Mouse (Mus musculus): ENCODE data around the gene Gtf3c4. TPM values are rescaled to one million over a fixed set of nuclear protein-coding genes. Genes with fewer than 3 reads are reported as not detected.

The Gtf3c4 gene
- polyA plus RNA-seq, 1 experiment from 2014 or later = 19.2 TPM

- ATAC-seq (replicated peaks; ENCODE audit: low FRiP score) (no peak), DNase-seq (ENCODE audit: low spot score) (no peak)
- Histone ChIP-seq H3K27ac (ENCODE audit: low read depth, low read length) (no peak overlapping the region), H3K4me3 (ENCODE audit: low read depth, low read length) (no peak overlapping the region), H3K9ac (ENCODE audit: low read depth, low read length) (no peak overlapping the region), H3K36me3 (ENCODE audit: control insufficient read depth, insufficient read depth, low read length) (no peaks in the 10 kb centered on the region), H3K4me2 (no peak overlapping the region), H3K27me3 (replicated peaks; ENCODE audit: control insufficient read depth, insufficient read depth, low read length) (no peaks in the 10 kb centered on the region), H3K4me1 (replicated peaks; ENCODE audit: control insufficient read depth, insufficient read depth, low read length) (no peaks in the 10 kb centered on the region), H3K9me3 (ENCODE audit: control insufficient read depth, low read length) (no peaks in the 10 kb centered on the region)
- 68% methylated on average over 5 of the region's 5 CpGs for WGBS
Observed at GRCm38 (mm10) chr2:28794623-28795022, 45.5 kb downstream of the Gtf3c4 start.

GRCm38 (mm10) chr2:28792931-28793610, 47.1 kb downstream of the Gtf3c4 start:
- Histone ChIP-seq H3K36me3 (ENCODE audit: control insufficient read depth, insufficient read depth, low read length) (no peaks in the 10 kb centered on the region), H3K4me3 (ENCODE audit: low read depth, low read length) (no peak overlapping the region), H3K27me3 (replicated peaks; ENCODE audit: control insufficient read depth, insufficient read depth, low read length) (no peaks in the 10 kb centered on the region), H3K4me2 (peak overlapping the region; percentile 8; the same call in 1 of the 2 replicates), H3K4me1 (replicated peaks; ENCODE audit: control insufficient read depth, insufficient read depth, low read length) (no peaks in the 10 kb centered on the region), H3K9ac (ENCODE audit: low read depth, low read length) (no peak overlapping the region), H3K9me3 (ENCODE audit: control insufficient read depth, low read length) (no peaks in the 10 kb centered on the region), H3K27ac (ENCODE audit: low read depth, low read length) (no peak overlapping the region)
- WGBS = 30% methylated on average over 5 of the region's 6 CpGs
- DNase-seq (ENCODE audit: low spot score) (no peak), ATAC-seq (replicated peaks; ENCODE audit: low FRiP score) (peak; percentile 43; the same call in 1 of the 2 replicates)

GRCm38 (mm10) chr2:28787067-28787619, 53.0 kb downstream of the Gtf3c4 start:
- WGBS = 79% methylated on average over 6 of the region's 6 CpGs
- no peak for DNase-seq (ENCODE audit: low spot score)
- H3K27me3 ChIP-seq (replicated peaks; ENCODE audit: control insufficient read depth, insufficient read depth, low read length) = no peaks in the 10 kb centered on the region; the same call in 1 of the 2 replicates

GRCm38 (mm10) chr2:28786355-28787066, 53.6 kb downstream of the Gtf3c4 start:
- Histone ChIP-seq H3K27ac (ENCODE audit: low read depth, low read length) (no peak overlapping the region), H3K27me3 (replicated peaks; ENCODE audit: control insufficient read depth, insufficient read depth, low read length) (no peaks in the 10 kb centered on the region; the same call in 1 of the 2 replicates), H3K4me2 (no peak overlapping the region), H3K4me3 (ENCODE audit: low read depth, low read length) (no peak overlapping the region), H3K9me3 (ENCODE audit: control insufficient read depth, low read length) (no peaks in the 10 kb centered on the region), H3K4me1 (replicated peaks; ENCODE audit: control insufficient read depth, insufficient read depth, low read length) (no peaks in the 10 kb centered on the region), H3K9ac (ENCODE audit: low read depth, low read length) (no peak overlapping the region), H3K36me3 (ENCODE audit: control insufficient read depth, insufficient read depth, low read length) (no peaks in the 10 kb centered on the region)
- WGBS = 77% methylated on average over 16 of the region's 16 CpGs
- DNase-seq (ENCODE audit: low spot score) (no peak), ATAC-seq (replicated peaks; ENCODE audit: low FRiP score) (no peak)

More at GRCm38 (mm10) chr2:28787067-28787619, 53.0 kb downstream of the Gtf3c4 start:
- Histone ChIP-seq H3K4me3 (ENCODE audit: low read depth, low read length) (no peak overlapping the region), H3K27ac (ENCODE audit: low read depth, low read length) (no peak overlapping the region), H3K9ac (ENCODE audit: low read depth, low read length) (no peak overlapping the region), H3K9me3 (ENCODE audit: control insufficient read depth, low read length) (no peaks in the 10 kb centered on the region), H3K36me3 (ENCODE audit: control insufficient read depth, insufficient read depth, low read length) (no peaks in the 10 kb centered on the region), H3K4me1 (replicated peaks; ENCODE audit: control insufficient read depth, insufficient read depth, low read length) (no peaks in the 10 kb centered on the region), H3K4me2 (no peak overlapping the region)
- no peak for ATAC-seq (replicated peaks; ENCODE audit: low FRiP score)

- ATAC-seq (replicated peaks; ENCODE audit: low FRiP score) (no peak), DNase-seq (ENCODE audit: low spot score) (no peak)
- no peaks in the 10 kb centered on the region for H3K9me3 ChIP-seq (ENCODE audit: control insufficient read depth, low read length)
- no peak overlapping the region for H3K4me3 ChIP-seq (ENCODE audit: low read depth, low read length)
- WGBS = 88% methylated on average over 4 of the region's 4 CpGs
- no peak overlapping the region for H3K9ac ChIP-seq (ENCODE audit: low read depth, low read length)
- no peaks in the 10 kb centered on the region for H3K27me3 ChIP-seq (replicated peaks; ENCODE audit: control insufficient read depth, insufficient read depth, low read length)
- no peaks in the 10 kb centered on the region for H3K36me3 ChIP-seq (ENCODE audit: control insufficient read depth, insufficient read depth, low read length)
- H3K4me1 ChIP-seq (replicated peaks; ENCODE audit: control insufficient read depth, insufficient read depth, low read length) = no peaks in the 10 kb centered on the region
- no peak overlapping the region for H3K27ac ChIP-seq (ENCODE audit: low read depth, low read length)
- H3K4me2 ChIP-seq = no peak overlapping the region
Observed at GRCm38 (mm10) chr2:28781310-28781709, 58.9 kb downstream of the Gtf3c4 start.

- no peak for ATAC-seq (replicated peaks; ENCODE audit: low FRiP score)
Observed at GRCm38 (mm10) chr2:28780001-28780782, 60.0 kb downstream of the Gtf3c4 start.

GRCm38 (mm10) chr2:28776728-28777127, 63.4 kb downstream of the Gtf3c4 start:
- H3K4me2 ChIP-seq = no peak overlapping the region
- H3K36me3 ChIP-seq (ENCODE audit: control insufficient read depth, insufficient read depth, low read length) = no peaks in the 10 kb centered on the region
- H3K9ac ChIP-seq (ENCODE audit: low read depth, low read length) = no peak overlapping the region
- no peaks in the 10 kb centered on the region for H3K27me3 ChIP-seq (replicated peaks; ENCODE audit: control insufficient read depth, insufficient read depth, low read length)
- no peaks in the 10 kb centered on the region for H3K4me1 ChIP-seq (replicated peaks; ENCODE audit: control insufficient read depth, insufficient read depth, low read length)
- no peaks in the 10 kb centered on the region for H3K9me3 ChIP-seq (ENCODE audit: control insufficient read depth, low read length)
- no peak overlapping the region for H3K4me3 ChIP-seq (ENCODE audit: low read depth, low read length)
- DNase-seq (ENCODE audit: low spot score) (no peak), ATAC-seq (replicated peaks; ENCODE audit: low FRiP score) (no peak)
- 49% methylated on average over 2 of the region's 2 CpGs for WGBS
- H3K27ac ChIP-seq (ENCODE audit: low read depth, low read length) = no peak overlapping the region

More at GRCm38 (mm10) chr2:28780001-28780782, 60.0 kb downstream of the Gtf3c4 start:
- Histone ChIP-seq H3K4me2 (no peak overlapping the region), H3K27me3 (replicated peaks; ENCODE audit: control insufficient read depth, insufficient read depth, low read length) (no peaks in the 10 kb centered on the region), H3K36me3 (ENCODE audit: control insufficient read depth, insufficient read depth, low read length) (no peaks in the 10 kb centered on the region), H3K4me1 (replicated peaks; ENCODE audit: control insufficient read depth, insufficient read depth, low read length) (no peaks in the 10 kb centered on the region), H3K27ac (ENCODE audit: low read depth, low read length) (no peak overlapping the region), H3K9ac (ENCODE audit: low read depth, low read length) (no peak overlapping the region), H3K9me3 (ENCODE audit: control insufficient read depth, low read length) (no peaks in the 10 kb centered on the region), H3K4me3 (ENCODE audit: low read depth, low read length) (no peak overlapping the region)
- DNase-seq (ENCODE audit: low spot score) = no peak
- 76% methylated on average over 16 of the region's 16 CpGs for WGBS

- Histone ChIP-seq H3K4me3 (ENCODE audit: low read depth, low read length) (no peak overlapping the region), H3K27me3 (replicated peaks; ENCODE audit: control insufficient read depth, insufficient read depth, low read length) (no peaks in the 10 kb centered on the region), H3K9ac (ENCODE audit: low read depth, low read length) (no peak overlapping the region), H3K4me1 (replicated peaks; ENCODE audit: control insufficient read depth, insufficient read depth, low read length) (no peaks in the 10 kb centered on the region; the same call in 1 of the 2 replicates), H3K9me3 (ENCODE audit: control insufficient read depth, low read length) (no peaks in the 10 kb centered on the region), H3K4me2 (no peak overlapping the region), H3K27ac (ENCODE audit: low read depth, low read length) (no peak overlapping the region), H3K36me3 (ENCODE audit: control insufficient read depth, insufficient read depth, low read length) (no peaks in the 10 kb centered on the region)
- ATAC-seq (replicated peaks; ENCODE audit: low FRiP score) (no peak), DNase-seq (ENCODE audit: low spot score) (no peak)
- WGBS = 46% methylated on average over 8 of the region's 8 CpGs
Observed at GRCm38 (mm10) chr2:28774073-28774472, 66.1 kb downstream of the Gtf3c4 start.

Measured in liver, embryonic 11.5 days (tissue).